Mouse (Mus musculus) lung, adult 2 months (tissue): ENCODE results near the gene Tnp1. TPM values are rescaled to one million over a fixed set of nuclear protein-coding genes. Genes with fewer than 3 reads are reported as not detected.

Experiments
- DNase-seq: peaks from one replicate; pipeline ENCODE4 v3.0.0; 2022
- H3K4me1 ChIP-seq: fragments of 200-500 bp; 2 replicates; pipeline ENCODE4 v1.6.1; 2011; ENCODE audit warnings: low read length; ENCODE audit not compliant: control insufficient read depth, insufficient read depth
- H3K4me3 ChIP-seq: fragments of 200-500 bp; replicated peaks from 2 replicates; pipeline ENCODE3; 2011; ENCODE audit warnings: low read depth, mild to moderate bottlenecking, control low read depth, low read length; ENCODE audit errors: extremely low read depth
- CTCF ChIP-seq: fragments of 200-500 bp; IDR thresholded peaks from 2 replicates; pipeline ENCODE4 v1.5.1; 2011; ENCODE audit warnings: mild to moderate bottlenecking, low read length, control low read depth; ENCODE audit not compliant: insufficient read depth
- POLR2A ChIP-seq: fragments of 200-500 bp; IDR thresholded peaks from 2 replicates; pipeline ENCODE4 v1.6.1; 2011; ENCODE audit warnings: low read depth, mild to moderate bottlenecking, control low read depth, low read length, borderline replicate concordance; ENCODE audit errors: extremely low read depth
- WGBS: fragments of 180-500 bp; shearing (Covaris S2); methylation state at CpG from one replicate; pipeline ENCODE4 v1.1.7; 2018; 5-methylcytosine and 5-hydroxymethylcytosine counted together
- polyA plus RNA-seq: library from polyadenylated mRNA; depleted of rRNA; stranded (reverse); fragments of >200 nt; gene quantifications from 2 replicates; pipeline ENCODE4 v1.2.3, GENCODE M21; 2012; rRNA removed

The Tnp1 gene
- polyA plus RNA-seq, result not detected in 2 replicates

DNA sequence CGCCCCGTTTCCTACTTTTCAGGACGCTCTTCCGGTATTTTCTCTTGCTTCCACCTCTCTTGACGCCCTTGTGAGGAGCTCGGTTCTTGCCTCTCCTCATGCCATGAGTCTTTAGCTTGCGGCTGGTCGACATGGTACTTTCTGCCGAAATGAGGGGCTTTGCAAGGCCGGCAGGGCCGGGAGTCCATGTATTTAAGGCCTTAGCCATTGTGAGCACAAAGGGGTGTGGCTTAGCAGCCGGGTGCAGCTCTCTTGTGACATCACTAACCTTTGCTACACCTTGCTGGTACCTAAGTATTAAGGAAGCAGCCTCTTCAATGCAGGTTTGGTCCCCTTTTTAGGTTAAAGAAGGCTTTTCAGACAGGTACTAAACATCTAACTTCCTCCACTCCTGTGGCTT, at the start of gene Tnp1:
Tnp1 (minus strand) TSS at position 179 of the 400 bp plus-strand sequence.
- WGBS, result 91% methylated on average over 12 of the region's 12 CpGs
- no peaks in the 10 kb centered on the region for H3K4me1 ChIP-seq
- no peak within 1 kb of the TSS for H3K4me3 ChIP-seq
- DNase-seq, result no peak
- TF ChIP-seq CTCF (no peak), POLR2A (no peak)

DNA sequence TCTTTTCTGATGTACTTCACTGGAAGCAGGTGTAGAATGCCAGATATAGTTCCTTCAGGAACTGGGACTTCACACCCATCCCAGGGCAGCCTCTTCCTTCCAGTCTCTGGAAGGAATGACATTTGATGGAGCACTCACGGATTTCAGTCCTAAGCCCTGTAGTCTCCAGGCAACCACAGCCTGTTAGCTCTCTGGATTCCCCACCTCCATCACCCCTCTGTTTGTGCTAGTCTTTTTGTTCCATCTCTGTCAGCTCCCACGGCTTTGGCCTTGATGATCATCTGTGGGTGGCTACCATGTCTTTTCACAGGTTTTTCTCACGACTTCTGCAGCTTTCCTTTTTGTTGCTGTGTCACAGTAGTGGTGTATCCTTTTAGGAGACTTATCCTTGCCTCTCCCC, 48.6 kb upstream of the Tnp1 start:
- H3K4me3 ChIP-seq, result no peak overlapping the region
- no peaks in the 10 kb centered on the region for H3K4me1 ChIP-seq
- no peak for TF ChIP-seq CTCF
- TF ChIP-seq POLR2A, result no peak
- DNase-seq, result no peak
- 69% methylated on average over 3 of the region's 3 CpGs for WGBS

DNA sequence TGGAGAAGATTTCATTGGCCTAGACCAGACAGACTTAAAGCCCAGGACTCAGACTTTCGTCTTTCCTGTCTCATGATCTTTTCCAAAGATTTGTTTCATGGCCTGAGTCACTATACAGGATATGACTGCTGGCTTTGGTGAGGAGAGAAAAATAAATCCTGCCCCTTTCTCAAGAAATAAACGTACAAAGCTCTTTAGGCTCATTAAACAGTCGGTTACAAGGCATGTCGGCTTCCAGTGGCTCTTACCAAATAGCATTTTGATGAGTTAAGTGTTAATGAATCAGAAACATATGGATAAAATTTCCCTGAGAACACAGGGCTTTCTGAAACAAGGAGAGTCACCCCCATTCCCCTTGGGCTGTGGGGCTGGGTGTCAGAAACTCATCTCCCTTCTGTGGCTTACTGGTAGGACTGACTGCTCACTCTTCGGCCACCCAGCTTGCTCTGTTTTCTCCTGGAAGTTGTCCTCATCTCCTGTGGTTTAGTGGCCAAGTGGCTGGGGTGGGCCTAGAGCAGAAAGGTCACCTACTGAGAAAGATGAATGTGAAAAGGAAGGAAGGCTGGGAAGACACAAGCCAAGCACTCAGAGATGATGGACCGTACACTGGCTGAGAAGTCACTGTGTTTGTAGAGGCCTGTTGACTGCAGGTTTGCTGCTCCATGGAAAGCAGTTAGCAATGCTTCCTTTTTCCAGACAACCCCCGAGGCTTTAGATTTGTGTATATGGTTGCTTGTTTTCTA, 46.0 kb upstream of the Tnp1 start:
- no peak for TF ChIP-seq POLR2A
- Histone ChIP-seq H3K4me3 (no peak overlapping the region), H3K4me1 (no peaks in the 10 kb centered on the region)
- 53% methylated on average over 7 of the region's 7 CpGs for WGBS
- DNase-seq, result no peak

DNA sequence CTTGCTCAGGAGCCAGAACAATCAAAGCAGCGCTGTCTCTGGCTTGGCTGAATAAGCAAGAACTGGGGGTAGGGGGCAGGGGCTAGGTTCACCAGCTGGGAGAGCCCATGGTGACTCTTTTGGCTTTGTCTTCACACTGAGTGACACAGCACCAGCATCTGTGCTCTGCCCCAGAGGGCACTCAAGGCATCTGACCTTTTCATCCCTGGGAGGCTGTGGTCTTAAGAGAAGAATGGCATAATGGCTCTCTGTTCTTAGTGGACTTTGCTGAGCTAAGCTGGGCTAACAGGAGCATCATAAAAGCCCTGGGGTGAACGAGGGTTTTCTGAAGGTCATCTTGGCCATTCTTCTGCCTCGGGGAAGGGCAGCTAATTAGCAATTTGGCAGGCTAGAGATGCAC, 44.6 kb upstream of the Tnp1 start:
- TF ChIP-seq CTCF (no peak), POLR2A (no peak)
- no peaks in the 10 kb centered on the region for H3K4me1 ChIP-seq
- 58% methylated on average over 3 of the region's 3 CpGs for whole genome bisulfite sequencing

DNA sequence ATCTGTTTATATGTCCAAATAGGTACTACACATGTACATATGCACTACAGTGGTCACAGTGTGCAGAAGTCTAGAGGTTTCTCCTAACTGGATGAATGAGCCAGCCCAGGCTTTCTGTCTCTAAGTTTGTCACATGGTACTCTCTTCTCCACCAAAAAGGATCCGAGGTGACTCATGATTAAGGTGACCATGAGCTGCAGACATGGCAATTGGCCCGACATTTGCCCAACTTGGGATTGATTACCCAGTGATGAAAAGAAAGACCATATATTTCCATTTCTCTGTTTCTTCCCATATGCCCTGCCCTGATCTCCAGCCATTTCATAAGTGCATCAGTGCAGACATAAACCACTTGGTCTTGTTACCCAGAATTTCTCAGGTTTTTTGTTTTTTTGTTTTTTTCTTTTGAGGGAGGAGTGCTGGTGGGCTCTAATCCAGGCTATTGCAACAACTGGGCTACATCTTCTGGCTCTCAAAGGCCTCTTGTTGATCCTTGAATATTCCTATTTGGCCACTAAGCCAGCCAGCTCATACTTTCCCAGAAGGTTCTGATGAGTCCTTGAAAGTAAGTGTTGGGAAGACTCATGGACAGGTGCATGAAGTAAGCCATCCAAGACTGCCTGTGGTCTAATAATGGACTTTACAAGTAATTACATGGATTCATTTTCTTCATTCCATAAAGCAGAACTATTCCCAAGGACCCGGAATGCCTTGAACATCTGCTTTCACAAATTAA, 40.7 kb upstream of the Tnp1 start:
- WGBS, result 86% methylated on average over 3 of the region's 3 CpGs
- DNase-seq, result no peak
- Histone ChIP-seq H3K4me3 (no peak overlapping the region), H3K4me1 (no peaks in the 10 kb centered on the region)
- TF ChIP-seq CTCF, result no peak
- TF ChIP-seq POLR2A, result no peak

More for the DNA sequence above, 44.6 kb upstream of the Tnp1 start:
- DNase-seq, result no peak
- H3K4me3 ChIP-seq, result no peak overlapping the region

DNA sequence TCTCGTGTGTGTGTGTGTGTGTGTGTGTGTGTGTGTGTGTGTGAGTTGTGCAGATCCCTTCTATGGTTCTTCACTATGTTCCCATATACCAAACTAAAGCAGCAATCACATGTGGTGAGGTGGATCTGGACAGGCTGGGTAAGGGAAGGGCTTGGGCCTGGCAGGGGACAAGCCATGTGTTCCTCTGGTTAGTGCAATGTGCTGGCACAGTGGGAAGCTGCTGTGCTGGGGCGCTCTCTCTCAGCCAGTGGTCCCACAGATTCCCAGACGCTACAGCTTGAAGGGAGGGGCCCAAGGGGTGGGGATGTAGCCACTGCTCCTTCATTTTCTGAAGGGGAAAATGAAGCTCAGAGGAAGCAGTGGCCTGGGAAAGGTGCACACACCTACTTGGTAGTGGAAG, 40.1 kb upstream of the Tnp1 start:
- TF ChIP-seq CTCF, result no peak
- no peak for TF ChIP-seq POLR2A
- 62% methylated on average over 3 of the region's 3 CpGs for WGBS
- Histone ChIP-seq H3K4me1 (no peaks in the 10 kb centered on the region), H3K4me3 (no peak overlapping the region)
- no peak for DNase-seq

DNA sequence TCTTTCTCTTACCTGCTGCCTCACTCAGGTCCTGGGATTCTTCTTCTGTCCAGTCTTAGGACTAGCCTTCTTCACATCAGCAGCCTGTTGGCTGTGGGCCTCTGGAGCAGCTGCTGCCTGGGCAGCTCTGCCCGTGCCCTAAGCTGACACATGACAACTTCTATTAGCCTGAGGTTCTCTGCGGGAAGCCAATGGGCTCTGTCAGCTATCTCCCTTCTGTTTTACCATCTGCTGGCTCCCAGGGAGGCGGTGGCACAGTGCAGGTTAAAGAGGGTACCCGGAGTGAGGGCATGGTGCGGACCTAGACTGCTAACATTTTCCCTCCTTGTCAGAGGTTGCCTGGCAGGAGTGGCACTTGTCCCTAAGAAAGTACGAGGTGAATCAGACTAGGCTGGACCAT, 39.5 kb upstream of the Tnp1 start:
- Histone ChIP-seq H3K4me3 (no peak overlapping the region), H3K4me1 (no peaks in the 10 kb centered on the region)
- 76% methylated on average over 6 of the region's 6 CpGs for WGBS
- no peak for TF ChIP-seq POLR2A
- TF ChIP-seq CTCF, result no peak
- DNase-seq, result no peak

DNA sequence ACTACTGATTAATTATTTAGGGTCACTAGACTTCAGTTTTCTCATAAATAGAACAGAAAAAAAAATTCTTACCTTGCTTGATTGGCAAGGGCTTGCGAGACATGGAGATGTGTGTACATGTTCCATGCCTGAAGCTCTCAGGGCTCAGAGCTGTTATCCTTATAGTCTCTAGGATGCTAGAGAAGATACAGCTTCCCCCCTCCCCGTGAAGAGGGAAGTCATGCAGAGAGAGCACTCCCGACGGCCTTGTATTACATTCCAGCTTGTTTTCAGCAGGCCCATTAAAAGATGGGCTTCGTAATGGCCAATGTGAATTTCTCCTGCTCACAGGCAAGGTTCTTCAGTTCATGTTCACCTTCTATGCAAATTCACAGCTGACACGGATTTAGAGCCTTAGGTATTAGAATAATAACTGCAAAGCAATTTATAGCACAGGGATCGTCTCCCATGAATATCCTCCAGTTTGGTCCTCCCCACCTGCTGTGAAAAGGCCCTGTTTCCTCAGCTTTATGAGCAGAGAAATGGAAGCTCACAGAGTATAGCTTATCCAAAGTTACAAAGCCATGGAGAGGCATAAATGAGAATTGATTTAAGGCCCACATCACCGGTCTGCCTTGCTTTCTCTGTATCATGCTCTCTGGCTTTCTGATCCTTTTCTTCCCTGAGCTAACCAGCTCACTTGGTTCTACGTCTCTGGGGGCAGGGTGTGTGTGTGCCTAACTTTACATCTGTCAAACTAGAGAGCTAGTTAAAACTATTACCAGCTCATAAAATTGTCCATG, 38.0 kb upstream of the Tnp1 start:
- DNase-seq, result no peak
- Histone ChIP-seq H3K4me3 (no peak overlapping the region), H3K4me1 (no peaks in the 10 kb centered on the region)
- 73% methylated on average over 9 of the region's 9 CpGs for whole genome bisulfite sequencing
- TF ChIP-seq CTCF (no peak), POLR2A (no peak)

DNA sequence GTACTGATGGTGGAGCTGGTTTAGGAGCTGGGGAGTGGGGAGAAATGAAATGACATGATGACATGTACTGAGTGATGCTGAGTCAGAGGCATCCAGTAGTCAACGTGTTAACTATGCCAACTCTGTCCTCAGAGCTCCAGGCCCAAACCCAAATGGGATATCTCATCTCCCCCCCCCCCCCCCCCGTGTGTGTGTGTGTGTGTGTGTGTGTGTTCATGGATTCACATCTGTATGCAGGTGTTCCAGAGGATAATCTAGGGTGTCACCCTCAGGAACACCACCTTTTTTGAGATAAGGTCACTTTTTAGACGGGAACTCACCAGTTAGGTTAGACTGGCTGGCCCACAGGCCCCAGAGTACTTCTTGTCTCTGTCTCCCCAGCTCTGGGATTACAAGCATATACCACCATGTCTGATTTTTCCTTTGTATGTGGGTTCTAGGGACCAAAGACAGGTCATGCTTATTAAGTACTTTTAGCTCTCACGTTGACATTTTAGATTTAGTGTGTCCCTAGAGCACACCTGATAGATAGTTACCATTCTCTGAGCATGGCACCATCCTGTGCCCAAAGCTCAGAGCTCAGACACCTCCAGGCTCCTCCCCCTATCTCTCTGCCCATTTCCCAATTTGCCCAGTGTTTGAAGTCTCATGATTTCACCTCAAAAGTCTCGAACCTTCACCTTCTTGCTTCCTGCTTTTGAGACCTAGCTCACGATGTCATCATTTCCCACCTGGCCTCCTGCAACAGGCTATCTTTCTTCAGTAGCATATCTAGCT, 31.4 kb upstream of the Tnp1 start:
- WGBS, result 85% methylated on average over 5 of the region's 6 CpGs
- no peak for DNase-seq
- TF ChIP-seq POLR2A (no peak), CTCF (no peak)
- Histone ChIP-seq H3K4me3 (no peak overlapping the region), H3K4me1 (no peaks in the 10 kb centered on the region)
